Mouse (Mus musculus) skeletal muscle tissue, postnatal 0 days (tissue): ENCODE measurements around the gene Zfp428. TPM values are rescaled to one million over a fixed set of nuclear protein-coding genes. Genes with fewer than 3 reads are reported as not detected.

Experiments used
- polyA plus RNA-seq: library from polyadenylated mRNA; unstranded; fragments of >200 nt; fragmentation: Nextera tagmentation; extraction: Ambion mirVana; gene quantifications from 2 replicates; pipeline ENCODE4 v1.2.1, GENCODE M21; 2015

Zfp428 gene
- 23.6 and 25.5 TPM in 2 replicates for polyA plus RNA-seq

GRCm38 (mm10) chr7:24506838-24507725, at the start of gene Zfp428:
Zfp428 (plus strand) TSS chr7:24507006.

GRCm38 (mm10) chr7:24462388-24463319, 44.2 kb upstream of the Zfp428 start, which contains the start of gene Plaur:
Plaur (plus strand) TSS chr7:24462484.

GRCm38 (mm10) chr7:24481474-24482207, 25.2 kb upstream of the Zfp428 start, which contains the start of gene Cadm4:
Cadm4 (plus strand) TSS chr7:24482023.

GRCm38 (mm10) chr7:24512355-24512754, 5.5 kb downstream of the Zfp428 start, which contains the start of gene AC161166.1:
AC161166.1 (minus strand) TSS chr7:24512455.

GRCm38 (mm10) chr7:24530062-24530931, 23.5 kb downstream of the Zfp428 start, which contains the start of gene Irgq:
Irgq (plus strand) TSS chr7:24530689.

GRCm38 (mm10) chr7:24546068-24546614, 39.3 kb downstream of the Zfp428 start, which contains the start of the genes Pinlyp and Xrcc1:
Pinlyp (minus strand) TSS chr7:24546118.
Xrcc1 (plus strand) TSS chr7:24546289.

Other genes starting within 250 kb of the Zfp428 start
- 3.5 and 4.0 TPM in 2 replicates for gene Zfp93, start 236.6 kb upstream of the Zfp428 start, polyA plus RNA-seq
- gene Zfp61, start 205.8 kb upstream of the Zfp428 start, polyA plus RNA-seq: 9.6 and 11.4 TPM in 2 replicates
- gene Zfp94, start 190.3 kb upstream of the Zfp428 start, polyA plus RNA-seq: 4.2 and 5.6 TPM in 2 replicates
- gene Tescl, start 173.1 kb upstream of the Zfp428 start, polyA plus RNA-seq: not detected in 2 replicates
- gene Lypd5, start 157.8 kb upstream of the Zfp428 start, polyA plus RNA-seq: 5.3 TPM in 1 of 2 replicates, not detected in the other
- 0.51 and 0.79 TPM in 2 replicates for gene Kcnn4, start 136.7 kb upstream of the Zfp428 start, polyA plus RNA-seq
- gene Smg9, start 107.4 kb upstream of the Zfp428 start, polyA plus RNA-seq: 12.9 and 13.7 TPM in 2 replicates
- 0.42 and 0.62 TPM in 2 replicates for gene Irgc1, start 54.7 kb upstream of the Zfp428 start, polyA plus RNA-seq
- 3.4 and 4.1 TPM in 2 replicates for gene Plaur, start 44.5 kb upstream of the Zfp428 start, polyA plus RNA-seq
- gene Cadm4, start 25.0 kb upstream of the Zfp428 start, polyA plus RNA-seq: 3.8 and 6.0 TPM in 2 replicates
- 0.15 TPM in 1 of 2 replicates, not detected in the other for gene AC161166.1, start 5.4 kb downstream of the Zfp428 start, polyA plus RNA-seq
- gene Irgq, start 23.7 kb downstream of the Zfp428 start, polyA plus RNA-seq: 5.3 and 6.0 TPM in 2 replicates
- gene Pinlyp, start 39.1 kb downstream of the Zfp428 start, polyA plus RNA-seq: 0.84 TPM in 1 of 2 replicates, not detected in the other
- 37.4 and 39.0 TPM in 2 replicates for gene Xrcc1, start 39.3 kb downstream of the Zfp428 start, polyA plus RNA-seq
- 13.9 and 14.9 TPM in 2 replicates for gene Ethe1, start 80.5 kb downstream of the Zfp428 start, polyA plus RNA-seq
- 2.4 TPM in 2 replicates for gene Zfp575, start 80.6 kb downstream of the Zfp428 start, polyA plus RNA-seq
- gene Phldb3, start 103.8 kb downstream of the Zfp428 start, polyA plus RNA-seq: 0.10 and 0.11 TPM in 2 replicates
- gene Lypd3, start 129.5 kb downstream of the Zfp428 start, polyA plus RNA-seq: 7.7 TPM in 1 of 2 replicates, not detected in the other
- not detected in 2 replicates for gene Tex101, start 169.7 kb downstream of the Zfp428 start, polyA plus RNA-seq
- gene BC049730, start 202.2 kb downstream of the Zfp428 start, polyA plus RNA-seq: not detected in 2 replicates
- gene Gm4763, start 219.9 kb downstream of the Zfp428 start, polyA plus RNA-seq: not detected in 2 replicates